Mouse (Mus musculus) embryonic fibroblast, embryonic 13.5 days (primary cell): ENCODE data around the gene Kcnt1.

Experiments
- CTCF ChIP-seq: IDR thresholded peaks from 2 replicates; pipeline ENCODE4 v1.5.1; 2011; ENCODE audit warnings: mild to moderate bottlenecking, control low read depth, low read length, moderate library complexity, borderline replicate concordance; ENCODE audit not compliant: insufficient read depth
- POLR2A ChIP-seq: IDR thresholded peaks from 2 replicates; pipeline ENCODE4 v1.6.1; 2011; ENCODE audit warnings: low read depth, mild to moderate bottlenecking, control low read depth, low read length, moderate library complexity

- no peak for TF ChIP-seq POLR2A
- TF ChIP-seq CTCF: no peak
These were observed 3.1 kb downstream of the Kcnt1 start for GRCm38 (mm10) chr2:25866656-25867055.
